Mouse (Mus musculus) macrophage (primary cell): ENCODE data around the gene Clcf1. TPM values are rescaled to one million over a fixed set of nuclear protein-coding genes. Genes with fewer than 3 reads are reported as not detected.
A peak's percentile ranks its signal among the peaks of the same experiment; 100 is the strongest.

Experiments used
- H3K27ac ChIP-seq: fragments of 350-480 bp; formaldehyde crosslinking; 2 replicates; pipeline ENCODE4 v1.9.0; 2021
- H3K36me3 ChIP-seq: fragments of 350-480 bp; formaldehyde crosslinking; 2 replicates; pipeline ENCODE4 v1.9.0; 2021; ENCODE audit errors: inconsistent target
- H3K4me3 ChIP-seq: fragments of 350-480 bp; formaldehyde crosslinking; 2 replicates; pipeline ENCODE4 v1.9.0; 2021; ENCODE audit errors: inconsistent target
- H3K79me2 ChIP-seq: fragments of 350-480 bp; formaldehyde crosslinking; 2 replicates; pipeline ENCODE4 v1.9.0; 2021; ENCODE audit errors: inconsistent target
- WGBS: methylation state at CpG from one replicate; pipeline ENCODE4 v1.1.7; 2026; ENCODE audit warnings: inconsistent platforms; ENCODE audit not compliant: missing documents; 5-methylcytosine and 5-hydroxymethylcytosine counted together
- polyA plus RNA-seq: library from polyadenylated mRNA; stranded (reverse); fragments of 250-400 nt; gene quantifications from 3 replicates; pipeline ENCODE4 v1.2.4, GENCODE M21; 2018; ENCODE audit warnings: inconsistent platforms

Gene Clcf1
- polyA plus RNA-seq, 1 experiment from 2014 or later, result 0.10 TPM

DNA sequence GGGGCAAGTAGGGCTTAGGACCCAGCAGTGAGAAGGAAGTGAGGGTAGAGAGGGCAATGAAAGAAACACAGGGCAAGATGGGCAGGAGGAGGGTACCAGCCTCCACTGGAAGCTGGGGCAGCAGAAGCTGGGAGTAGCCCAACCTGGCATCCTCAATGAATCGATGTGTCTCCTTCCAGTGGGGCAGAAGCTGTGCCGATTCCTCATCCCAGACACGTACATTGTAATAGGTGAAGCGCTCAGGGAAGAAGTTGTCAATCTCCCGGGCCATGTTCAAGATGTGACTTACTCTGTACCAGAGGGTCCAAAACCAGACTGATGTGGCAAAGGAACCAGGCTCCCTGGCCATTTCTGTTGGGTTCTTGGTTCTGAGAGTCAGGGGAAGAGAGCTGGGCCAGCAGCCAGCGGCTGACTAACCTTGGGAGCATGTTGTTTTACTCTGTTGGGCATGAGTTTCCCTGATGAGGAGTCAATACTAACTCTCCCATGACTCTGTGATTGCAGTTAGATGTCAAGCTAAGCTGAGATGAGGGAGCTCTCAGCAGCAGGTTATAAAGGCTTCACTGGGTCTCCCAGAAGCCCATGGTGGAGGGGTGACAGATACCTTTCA is 50.2 kb downstream of the Clcf1 start:
- Histone ChIP-seq H3K4me3 (no peak overlapping the region), H3K36me3 (peaks cover 22% of the 10 kb centered on the region; the same call in 1 of the 2 replicates), H3K79me2 (peaks cover 22% of the 10 kb centered on the region), H3K27ac (0 out of 2 replicates have a peak overlapping the region, but pooled peaks have one; percentile 88)
- WGBS, result 100% methylated on average over 6 of the region's 6 CpGs

DNA sequence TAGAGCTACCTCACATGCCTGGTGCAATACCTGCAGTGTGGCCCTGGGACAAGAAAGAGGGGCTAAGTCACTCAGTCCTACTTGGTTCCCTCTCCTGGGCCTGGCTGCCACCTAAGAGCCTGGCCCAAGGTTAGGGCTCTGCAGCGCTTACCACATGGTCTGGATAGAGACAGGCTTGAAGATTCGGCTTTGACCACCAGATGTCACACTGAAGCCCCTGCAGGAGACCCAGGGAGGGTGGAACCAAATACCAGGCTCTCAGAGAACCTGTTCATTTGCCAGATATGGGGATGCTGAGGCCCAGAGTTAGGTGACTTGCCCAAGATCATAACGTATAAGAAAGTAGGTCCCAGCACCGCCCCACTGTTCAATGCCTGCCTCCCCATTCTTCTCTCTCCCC is 51.9 kb downstream of the Clcf1 start:
- WGBS, result 81% methylated on average over 4 of the region's 4 CpGs
- Histone ChIP-seq H3K4me3 (no peak overlapping the region), H3K79me2 (peaks cover 22% of the 10 kb centered on the region), H3K36me3 (peaks cover 22% of the 10 kb centered on the region; the same call in 1 of the 2 replicates), H3K27ac (no peak overlapping the region)

DNA sequence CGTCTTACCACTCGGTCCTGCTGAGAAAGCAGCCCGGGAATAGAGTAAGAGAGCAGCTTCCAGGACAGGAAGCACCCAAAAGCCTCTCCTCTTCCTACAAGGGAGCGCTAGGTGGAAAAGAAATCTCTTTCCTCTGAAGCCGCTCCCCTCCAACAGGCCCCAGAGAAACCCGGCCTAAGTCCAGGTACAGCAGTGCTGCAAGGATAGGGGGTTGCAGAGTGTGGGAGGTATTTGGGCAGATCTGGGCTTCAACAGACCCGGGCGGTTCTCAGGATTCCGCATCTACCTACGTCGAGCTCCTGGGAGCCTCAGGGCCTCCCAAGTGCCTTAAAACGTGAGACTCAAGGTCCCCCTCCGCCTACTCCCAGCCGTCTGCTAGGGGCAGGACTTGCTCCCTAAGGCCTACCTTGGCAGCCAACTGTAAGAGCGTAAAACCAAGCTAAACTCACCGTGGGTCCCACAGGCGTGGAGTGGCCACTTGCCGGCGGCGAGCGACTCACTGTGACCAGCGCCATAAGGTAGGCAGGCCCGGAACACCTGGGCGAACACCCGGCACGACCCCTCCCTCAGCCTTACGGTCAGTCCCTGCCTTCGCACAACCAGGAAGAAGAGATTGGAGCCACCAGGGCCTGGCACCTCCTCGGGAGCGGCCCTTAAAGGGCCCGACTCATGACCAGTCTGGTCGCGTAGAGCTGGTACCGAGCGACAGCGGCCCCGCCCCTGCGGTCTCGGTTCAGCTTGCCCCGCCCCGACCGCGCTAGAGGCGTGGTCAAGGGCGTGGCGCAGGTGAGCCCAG is 54.7 kb downstream of the Clcf1 start, which contains the start of gene Ssh3:
Gene Ssh3 (minus strand): TSS at position 615 of the 796 bp plus-strand sequence.
- 6% methylated on average over 45 of the region's 46 CpGs for WGBS
- H3K36me3 ChIP-seq, result peaks cover 22% of the 10 kb centered on the region; the same call in 1 of the 2 replicates
- peak within 1 kb of the TSS; percentile 62 for H3K27ac ChIP-seq
- H3K79me2 ChIP-seq, result peaks cover 22% of the 10 kb centered on the region
- peak within 1 kb of the TSS; percentile 97 for H3K4me3 ChIP-seq

DNA sequence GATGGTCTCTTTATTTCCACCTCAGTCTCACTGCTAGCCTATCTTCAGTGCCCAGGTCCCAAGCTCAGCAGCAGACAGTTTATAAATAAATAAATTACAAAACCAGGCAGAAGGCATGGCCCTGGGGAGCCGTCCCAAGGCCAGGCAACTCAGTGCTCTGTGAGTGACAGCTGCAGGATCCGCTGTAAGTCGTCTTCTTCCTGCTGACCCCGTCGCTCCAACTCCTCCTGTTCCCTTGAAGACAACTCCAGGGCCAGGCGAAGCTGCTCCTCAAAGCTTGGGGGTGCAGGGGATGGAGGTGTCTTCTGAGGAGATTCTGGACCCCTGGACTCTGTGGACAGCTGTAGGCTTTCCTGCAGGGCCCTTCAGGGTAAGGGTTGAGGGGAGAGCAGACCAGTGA is 56.1 kb downstream of the Clcf1 start:
- 95% methylated on average over 6 of the region's 6 CpGs for WGBS
- H3K79me2 ChIP-seq, result peaks cover 22% of the 10 kb centered on the region
- peaks cover 13% of the 10 kb centered on the region; the same call in 1 of the 2 replicates for H3K36me3 ChIP-seq
- no peak overlapping the region for H3K27ac ChIP-seq
- H3K4me3 ChIP-seq, result no peak overlapping the region

DNA sequence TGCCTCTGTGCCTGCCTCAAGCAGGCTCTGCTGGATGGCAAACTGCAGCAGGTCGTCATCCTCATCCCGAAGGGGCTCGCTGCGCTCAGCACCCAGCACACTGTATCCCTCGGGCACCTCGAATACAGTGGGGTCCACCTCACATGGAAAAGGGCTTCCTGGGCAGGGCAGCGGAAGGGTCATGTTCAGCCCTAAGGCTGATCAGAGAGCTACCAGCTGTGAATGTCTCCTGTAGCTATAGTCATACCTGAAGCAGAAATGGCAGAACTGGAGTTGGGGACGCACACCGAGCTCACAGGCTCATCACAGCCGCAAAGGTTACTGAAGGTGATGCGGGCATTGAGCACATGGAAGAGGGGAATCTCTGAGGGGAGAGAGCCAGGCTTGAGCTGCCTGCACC is 56.9 kb downstream of the Clcf1 start:
- H3K27ac ChIP-seq, result no peak overlapping the region
- 88% methylated on average over 11 of the region's 11 CpGs for WGBS
- H3K4me3 ChIP-seq, result no peak overlapping the region
- H3K36me3 ChIP-seq, result peaks cover 5% of the 10 kb centered on the region; the same call in 1 of the 2 replicates
- H3K79me2 ChIP-seq, result peaks cover 22% of the 10 kb centered on the region

Other genes starting within 250 kb of the Clcf1 start
- gene Aldh3b2, start 241.9 kb upstream of the Clcf1 start, polyA plus RNA-seq, result not detected in 3 replicates
- gene Acy3, start 227.7 kb upstream of the Clcf1 start, polyA plus RNA-seq, result 0.47 to 0.60 TPM (median 0.47 TPM) in 3 replicates
- not detected in 3 replicates for gene Tbx10, start 221.5 kb upstream of the Clcf1 start, polyA plus RNA-seq
- gene Nudt8, start 213.7 kb upstream of the Clcf1 start, polyA plus RNA-seq, result 6.9 to 10.7 TPM (median 7.0 TPM) in 3 replicates
- gene Gm49405, start 213.6 kb upstream of the Clcf1 start, polyA plus RNA-seq, result 0.07 to 0.19 TPM (median 0.13 TPM) in 3 replicates
- gene Doc2g, start 210.9 kb upstream of the Clcf1 start, polyA plus RNA-seq, result 0.20 to 0.33 TPM in 2 of 3 replicates, not detected in the other
- 35.8 to 43.3 TPM (median 39.0 TPM) in 3 replicates for gene Ndufv1, start 201.4 kb upstream of the Clcf1 start, polyA plus RNA-seq
- gene Gstp1, start 176.3 kb upstream of the Clcf1 start, polyA plus RNA-seq, result 6.2 to 20.1 TPM (median 8.6 TPM) in 3 replicates
- not detected in 3 replicates for gene Gstp2, start 168.2 kb upstream of the Clcf1 start, polyA plus RNA-seq
- gene Gstp3, start 154.7 kb upstream of the Clcf1 start, polyA plus RNA-seq, result not detected in 3 replicates
- not detected in 3 replicates for gene Cabp2, start 132.7 kb upstream of the Clcf1 start, polyA plus RNA-seq
- gene Cdk2ap2, start 117.1 kb upstream of the Clcf1 start, polyA plus RNA-seq, result 16.7 to 37.3 TPM (median 23.1 TPM) in 3 replicates
- gene Pitpnm1, start 114.2 kb upstream of the Clcf1 start, polyA plus RNA-seq, result 12.8 to 30.4 TPM (median 14.2 TPM) in 3 replicates
- gene Aip, start 88.4 kb upstream of the Clcf1 start, polyA plus RNA-seq, result 80.9 to 169 TPM (median 84.6 TPM) in 3 replicates
- not detected in 3 replicates for gene Gpr152, start 74.5 kb upstream of the Clcf1 start, polyA plus RNA-seq
- not detected in 3 replicates for gene Cabp4, start 70.2 kb upstream of the Clcf1 start, polyA plus RNA-seq
- gene Coro1b, start 65.6 kb upstream of the Clcf1 start, polyA plus RNA-seq, result 252 to 368 TPM (median 357 TPM) in 3 replicates
- 0.28 to 0.53 TPM (median 0.41 TPM) in 3 replicates for gene Ptprcap, start 60.6 kb upstream of the Clcf1 start, polyA plus RNA-seq
- 13.6 to 29.6 TPM (median 18.4 TPM) in 3 replicates for gene Rps6kb2, start 50.9 kb upstream of the Clcf1 start, polyA plus RNA-seq
- 0.62 to 1.00 TPM (median 0.77 TPM) in 3 replicates for gene Carns1, start 38.8 kb upstream of the Clcf1 start, polyA plus RNA-seq
- gene Tbc1d10c, start 23.0 kb upstream of the Clcf1 start, polyA plus RNA-seq, result 0.25 to 0.60 TPM (median 0.41 TPM) in 3 replicates
- gene Ppp1ca, start 22.2 kb upstream of the Clcf1 start, polyA plus RNA-seq, result 375 to 413 TPM (median 395 TPM) in 3 replicates
- gene Rad9a, start 12.6 kb upstream of the Clcf1 start, polyA plus RNA-seq, result 16.0 to 22.9 TPM (median 16.7 TPM) in 3 replicates
- not detected in 3 replicates for gene AC109138.7, start 119 bp downstream of the Clcf1 start, polyA plus RNA-seq
- gene Pold4, start 17.7 kb downstream of the Clcf1 start, polyA plus RNA-seq, result 33.8 to 76.3 TPM (median 47.8 TPM) in 3 replicates
- gene Ssh3, start 54.9 kb downstream of the Clcf1 start, polyA plus RNA-seq, result 32.6 to 83.1 TPM (median 36.6 TPM) in 3 replicates
- gene Ankrd13d, start 68.9 kb downstream of the Clcf1 start, polyA plus RNA-seq, result 3.2 to 8.1 TPM (median 5.6 TPM) in 3 replicates
- gene Grk2, start 92.0 kb downstream of the Clcf1 start, polyA plus RNA-seq, result 131 to 143 TPM (median 139 TPM) in 3 replicates
- 30.1 to 62.8 TPM (median 39.7 TPM) in 3 replicates for gene Kdm2a, start 184.0 kb downstream of the Clcf1 start, polyA plus RNA-seq
- gene Rhod, start 225.2 kb downstream of the Clcf1 start, polyA plus RNA-seq, result 4.4 to 12.0 TPM (median 6.0 TPM) in 3 replicates